Mouse (Mus musculus): ENCODE measurements around the gene Trib3.
A peak's percentile ranks its signal among the peaks of the same experiment; 100 is the strongest.

Trib3 gene

DNA sequence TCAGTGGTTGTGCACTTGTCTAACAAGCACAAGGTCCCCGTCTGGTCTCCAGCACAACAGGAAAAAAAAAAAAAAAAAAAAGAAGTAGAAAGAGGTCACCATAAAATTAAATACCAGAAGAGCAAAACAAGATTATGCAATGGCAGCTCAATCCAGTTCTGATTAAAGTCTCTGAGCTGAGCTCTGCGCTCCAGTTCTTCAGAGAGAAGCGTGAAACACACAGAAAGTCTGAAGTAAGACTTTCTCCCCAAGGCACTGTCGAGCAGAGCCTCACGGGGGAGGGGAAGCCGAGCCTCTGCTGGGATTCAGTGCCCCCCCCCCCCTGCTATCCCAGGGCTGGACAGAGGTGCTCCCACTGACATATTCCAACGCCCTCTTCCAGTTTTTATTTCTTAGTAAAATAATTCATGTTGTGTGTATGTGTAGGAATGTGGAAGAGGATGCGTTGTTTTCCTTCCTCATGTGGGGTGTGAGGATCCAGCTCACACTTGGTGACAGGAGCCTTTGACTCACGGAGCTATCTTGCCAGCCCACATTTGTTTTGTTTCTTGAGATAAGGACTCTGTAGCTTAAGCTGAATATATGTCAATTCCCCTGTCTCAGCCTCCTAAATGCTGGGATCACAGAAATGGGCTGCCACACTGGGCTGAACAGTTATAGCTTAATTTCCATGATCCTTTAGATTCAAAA is 3.1 kb upstream of the Trib3 start:
- DNase-seq: no peak

- no peak for DNase-seq
Observed at GRCm38 (mm10) chr2:152345393-152345792, 1.6 kb upstream of the Trib3 start.

- no peak for DNase-seq
Observed at GRCm38 (mm10) chr2:152344909-152345308, 1.1 kb upstream of the Trib3 start.

- no peak for DNase-seq
Observed at GRCm38 (mm10) chr2:152344361-152344760, 529 bp upstream of the Trib3 start.

DNA sequence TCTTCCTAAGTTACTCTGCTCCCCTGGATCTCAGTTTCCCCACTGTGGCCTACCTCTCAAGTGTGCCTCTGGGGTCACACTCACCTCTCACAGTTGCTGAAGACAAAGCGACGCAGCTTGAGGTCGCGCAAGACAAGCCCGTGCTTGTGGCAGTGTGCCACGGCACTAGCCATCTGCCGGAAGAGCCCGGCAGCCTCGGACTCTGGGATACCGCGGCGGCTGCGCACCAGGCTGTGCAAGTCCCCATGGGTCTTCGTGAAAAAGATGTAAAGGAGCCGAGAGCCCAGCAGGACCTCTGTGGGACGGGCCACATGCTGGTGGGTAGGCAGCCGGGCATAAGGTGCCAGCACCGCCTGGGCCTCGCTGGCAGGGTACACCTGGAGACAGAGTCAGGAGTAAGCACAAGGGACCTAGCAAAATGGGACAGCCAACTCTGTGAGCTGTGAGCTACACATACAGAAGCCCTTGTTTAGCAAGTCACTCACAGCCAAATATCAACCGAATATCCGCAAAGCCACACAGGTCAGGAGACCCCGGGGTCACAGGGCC is 4.1 kb downstream of the Trib3 start:
- DNase-seq: no peak

GRCm38 (mm10) chr2:152338319-152338718 is 5.5 kb downstream of the Trib3 start:
- no peak for DNase-seq

GRCm38 (mm10) chr2:152337591-152338212 is 6.1 kb downstream of the Trib3 start:
- DNase-seq: peak; percentile 35

GRCm38 (mm10) chr2:152336856-152337255 is 7.0 kb downstream of the Trib3 start:
- DNase-seq: peak; percentile 46

GRCm38 (mm10) chr2:152335289-152335820 is 8.5 kb downstream of the Trib3 start:
- DNase-seq: no peak

DNA sequence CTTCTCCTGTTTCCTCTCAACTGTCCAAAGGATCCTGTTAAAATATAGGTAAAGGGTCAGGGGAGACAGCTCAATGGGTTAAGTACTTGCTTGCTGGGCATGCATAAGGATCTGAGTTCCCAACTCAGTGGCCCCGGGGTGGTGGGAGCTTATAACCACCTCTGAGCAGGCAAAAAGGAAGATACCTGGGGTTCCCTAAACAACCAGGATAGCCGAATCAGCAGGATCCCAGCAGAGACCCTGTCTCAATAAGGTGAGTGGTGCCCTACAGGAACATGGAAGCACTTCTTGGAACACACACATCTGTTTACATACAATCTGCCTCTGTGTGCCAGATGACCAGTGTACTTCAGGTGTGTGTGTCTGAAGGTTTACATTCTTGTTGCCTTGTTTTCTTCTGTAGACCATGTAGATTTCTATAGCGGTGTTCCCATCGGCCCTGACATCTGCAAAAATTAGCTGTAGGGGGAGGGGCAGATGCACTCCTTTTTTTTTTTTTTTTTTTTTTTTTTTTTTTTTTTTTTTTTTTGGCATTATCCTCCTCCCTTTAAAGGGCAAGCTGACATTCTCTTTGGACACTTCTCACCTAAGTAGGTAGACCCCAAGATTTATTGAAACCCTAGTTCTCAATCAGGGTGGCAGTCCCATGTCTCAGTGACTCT is 10.4 kb downstream of the Trib3 start:
- DNase-seq: no peak

DNA sequence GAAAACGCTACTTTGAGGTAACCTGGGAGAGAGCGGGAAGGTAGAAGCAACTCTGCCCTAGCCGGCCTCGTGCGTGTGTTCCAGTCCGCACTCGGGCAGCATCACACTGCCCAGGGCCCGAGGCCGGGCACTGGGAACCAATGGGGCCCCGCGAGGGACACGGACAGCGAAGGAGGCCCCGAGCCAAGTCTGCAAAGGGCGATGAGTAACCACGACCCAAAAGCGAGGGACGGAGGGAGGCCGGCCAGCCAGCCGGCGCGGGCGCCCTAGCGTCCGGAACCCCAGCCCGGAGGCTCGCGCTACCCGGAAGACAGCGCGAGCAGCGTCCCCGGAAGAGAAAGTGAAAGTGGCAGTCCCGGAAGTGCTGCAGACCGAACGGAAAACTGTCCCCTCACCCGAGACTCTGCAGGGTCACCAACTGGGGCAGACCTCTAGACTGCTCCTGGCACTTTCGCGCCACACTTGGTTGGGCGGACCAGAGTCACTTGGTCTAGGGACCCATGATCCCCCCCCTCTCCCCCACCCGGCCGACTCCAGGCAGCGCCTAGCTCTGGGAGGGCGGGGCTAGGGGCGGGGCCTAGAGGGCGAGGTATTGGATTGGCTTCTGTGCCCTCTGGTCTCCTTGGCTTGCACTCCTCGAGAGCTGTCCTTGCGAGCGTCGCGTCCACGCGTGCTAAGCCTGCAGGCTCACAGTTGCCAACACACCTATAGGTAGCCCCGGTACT is 11.6 kb downstream of the Trib3 start, which contains the start of gene Rbck1:
TSS of gene Rbck1 (minus strand) at position 553 of the 725 bp plus-strand sequence.
- peak; percentile 94 for DNase-seq

DNA sequence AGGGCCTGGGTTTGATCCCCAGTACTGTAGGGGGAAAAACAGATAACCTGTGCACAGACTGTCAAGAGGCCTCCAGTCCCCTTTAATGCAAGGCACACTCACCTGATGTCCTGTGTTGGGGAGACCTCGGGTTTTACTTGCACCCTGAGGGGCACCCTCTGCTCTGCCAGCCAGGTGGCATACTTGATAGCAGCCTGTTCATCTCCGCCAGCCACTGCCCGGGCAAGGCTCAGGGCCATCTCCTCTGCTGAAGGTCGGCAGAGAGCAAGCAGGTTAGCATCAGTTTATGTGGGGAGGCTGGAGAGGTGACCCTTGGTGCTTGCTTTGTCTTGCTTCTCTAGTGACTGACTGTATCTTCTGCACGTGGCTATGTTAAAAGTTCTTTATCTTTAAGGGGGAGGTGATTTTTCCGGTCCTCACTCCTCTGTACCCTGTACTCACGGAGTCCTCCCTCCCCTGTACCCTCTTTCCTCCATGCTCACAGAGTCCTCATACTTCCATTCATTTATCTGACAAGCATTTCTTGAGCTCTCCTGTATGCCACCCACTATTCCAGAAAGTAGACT is 12.9 kb downstream of the Trib3 start:
- no peak for DNase-seq

DNA sequence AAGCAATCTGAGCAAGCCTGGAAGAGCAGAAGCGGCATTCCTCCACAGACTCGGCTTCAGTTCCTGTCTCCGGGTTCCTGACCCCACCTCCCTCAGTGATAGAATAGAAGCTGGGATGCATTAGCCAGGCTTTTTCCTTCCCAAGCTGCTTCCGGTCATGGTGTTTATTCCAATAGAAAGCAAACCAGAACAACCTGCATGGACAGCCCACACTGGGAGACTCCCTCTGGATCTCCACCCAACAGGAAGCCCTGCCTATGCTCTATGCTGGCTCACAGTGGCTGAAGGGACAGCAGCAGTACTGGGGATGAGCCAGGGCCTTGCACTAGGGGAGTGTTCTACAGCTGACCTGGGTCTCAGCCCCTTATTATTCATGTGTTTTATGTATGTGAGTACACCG is 15.9 kb downstream of the Trib3 start:
- peak; percentile 20 for DNase-seq

- no peak for DNase-seq
Observed at GRCm38 (mm10) chr2:152326654-152327053, 17.2 kb downstream of the Trib3 start.

- no peak for DNase-seq
Observed at GRCm38 (mm10) chr2:152326157-152326556, 17.7 kb downstream of the Trib3 start.

GRCm38 (mm10) chr2:152324842-152325241 is 19.0 kb downstream of the Trib3 start:
- no peak for DNase-seq

DNA sequence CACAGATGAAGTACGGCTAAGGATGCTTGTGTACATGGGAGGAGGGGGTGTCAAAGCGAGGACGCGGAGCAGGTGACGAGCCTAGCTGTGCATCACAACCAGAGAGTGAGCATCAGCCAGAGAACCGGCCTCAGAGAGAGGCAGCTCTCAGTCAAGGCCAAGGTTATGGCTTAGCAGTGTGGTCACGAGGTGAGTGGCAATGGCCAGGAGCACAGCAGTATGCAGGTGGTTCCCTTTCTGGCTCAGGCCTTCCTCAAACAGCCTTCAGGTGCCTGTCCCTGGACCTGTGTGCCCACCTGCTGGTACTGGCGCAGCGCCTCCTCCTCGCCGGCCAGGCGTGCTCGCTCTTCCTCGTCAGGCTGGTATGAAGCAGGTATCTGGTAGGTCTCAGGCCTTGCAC is 19.9 kb downstream of the Trib3 start:
- no peak for DNase-seq

GRCm38 (mm10) chr2:152322198-152322597 is 21.6 kb downstream of the Trib3 start:
- DNase-seq: no peak

- DNase-seq: no peak
Observed at GRCm38 (mm10) chr2:152321558-152321957, 22.3 kb downstream of the Trib3 start.

- no peak for DNase-seq
Observed at GRCm38 (mm10) chr2:152317054-152317453, 26.8 kb downstream of the Trib3 start.

DNA sequence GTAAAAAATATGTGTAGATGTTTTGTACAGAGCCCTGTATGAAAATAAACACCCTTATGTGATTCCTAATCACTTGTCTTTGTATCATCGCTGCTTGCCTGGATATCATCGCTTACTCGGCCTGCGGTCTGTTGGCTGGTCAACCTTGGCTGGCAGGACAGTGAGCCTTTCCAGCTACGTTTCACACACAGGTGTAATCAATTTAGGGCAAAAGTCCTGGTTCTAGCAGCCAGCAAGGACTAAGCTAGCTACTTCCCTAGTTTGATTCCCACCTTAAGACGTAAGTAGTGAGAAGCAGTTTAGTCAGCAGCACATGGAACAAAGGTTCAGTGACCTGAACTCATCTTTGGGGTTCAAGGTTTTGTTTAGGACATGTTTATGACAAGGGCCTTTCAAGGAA is 29.9 kb downstream of the Trib3 start:
- no peak for DNase-seq

DNA sequence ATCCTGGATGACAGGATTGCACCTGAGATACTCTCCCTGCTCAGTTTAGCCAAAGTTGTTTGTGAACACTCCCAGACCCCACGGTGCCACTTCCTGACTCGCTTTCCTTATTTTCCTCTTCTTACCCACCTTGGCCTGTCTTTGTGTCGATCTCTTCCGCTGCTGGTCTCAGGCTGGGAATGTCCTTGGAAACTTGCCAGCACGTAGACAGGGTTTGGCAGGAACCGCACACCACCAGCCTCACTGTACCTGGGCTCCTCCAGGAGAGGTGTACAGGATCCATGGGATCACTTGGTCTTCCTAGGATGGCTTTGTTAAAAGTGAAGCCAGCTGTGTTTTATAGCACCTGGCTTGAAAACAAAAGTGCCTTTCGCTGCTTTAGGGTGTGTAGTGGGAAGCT is 30.8 kb downstream of the Trib3 start:
- no peak for DNase-seq

GRCm38 (mm10) chr2:152307186-152307585 is 36.6 kb downstream of the Trib3 start:
- no peak for DNase-seq

Data from kidney, adult 9 months (tissue).